Mouse (Mus musculus): ENCODE results near the gene Tbx5.
"Not testable (repeated sequence)": the region's sequence is repeated elsewhere in the genome, so short reads cannot be mapped to it uniquely, and the experiment has no call there.

Tbx5 gene

GRCm38 (mm10) chr5:119842701-119843393 lies 10.4 kb downstream of the Tbx5 start:
- CTCF ChIA-PET = no interaction called here

- CTCF ChIA-PET = no interaction called here
Observed at GRCm38 (mm10) chr5:119843394-119843777, 10.9 kb downstream of the Tbx5 start.

GRCm38 (mm10) chr5:119844366-119844765 lies 11.9 kb downstream of the Tbx5 start:
- CTCF ChIA-PET = no interaction called here

GRCm38 (mm10) chr5:119844994-119845393 lies 12.5 kb downstream of the Tbx5 start:
- CTCF ChIA-PET = no interaction called here

- CTCF ChIA-PET = no interaction called here
Observed at GRCm38 (mm10) chr5:119857052-119857451, 24.6 kb downstream of the Tbx5 start.

- CTCF ChIA-PET = no interaction called here
Observed at GRCm38 (mm10) chr5:119861301-119861700, 28.8 kb downstream of the Tbx5 start.

GRCm38 (mm10) chr5:119862431-119862830 lies 30.0 kb downstream of the Tbx5 start:
- CTCF ChIA-PET = no interaction called here

- CTCF ChIA-PET = no interaction called here
Observed at GRCm38 (mm10) chr5:119866277-119867235, 34.1 kb downstream of the Tbx5 start.

- CTCF ChIA-PET = no interaction called here
Observed at GRCm38 (mm10) chr5:119867986-119868385, 35.5 kb downstream of the Tbx5 start.

GRCm38 (mm10) chr5:119875421-119875820 lies 43.0 kb downstream of the Tbx5 start:
- CTCF ChIA-PET = no interaction called here

- CTCF ChIA-PET = no interaction called here
Observed at GRCm38 (mm10) chr5:119877185-119877584, 44.7 kb downstream of the Tbx5 start.

GRCm38 (mm10) chr5:119885595-119885994 lies 53.1 kb downstream of the Tbx5 start:
- CTCF ChIA-PET = no interaction called here

- CTCF ChIA-PET = no interaction called here
Observed at GRCm38 (mm10) chr5:119887381-119887780, 54.9 kb downstream of the Tbx5 start.

- CTCF ChIA-PET = no interaction called here
Observed at GRCm38 (mm10) chr5:119891960-119892359, 59.5 kb downstream of the Tbx5 start.

- CTCF ChIA-PET = no interaction called here
Observed at GRCm38 (mm10) chr5:119893060-119893459, 60.6 kb downstream of the Tbx5 start.

- CTCF ChIA-PET = no interaction called here
Observed at GRCm38 (mm10) chr5:119896605-119897004, 64.1 kb downstream of the Tbx5 start.

GRCm38 (mm10) chr5:119916551-119917171 lies 84.2 kb downstream of the Tbx5 start:
- CTCF ChIA-PET = no interaction called here

GRCm38 (mm10) chr5:119918381-119918780 lies 85.9 kb downstream of the Tbx5 start:
- CTCF ChIA-PET = not testable (repeated sequence)

GRCm38 (mm10) chr5:119920941-119921340 lies 88.5 kb downstream of the Tbx5 start:
- CTCF ChIA-PET = no interaction called here

- CTCF ChIA-PET = no interaction called here
Observed at GRCm38 (mm10) chr5:119922229-119922628, 89.8 kb downstream of the Tbx5 start.

Data from spleen, embryonic (tissue).